Mouse (Mus musculus) lung, embryonic 16.5 days (tissue): ENCODE measurements around the gene Cfd. TPM values are rescaled to one million over a fixed set of nuclear protein-coding genes. Genes with fewer than 3 reads are reported as not detected.

ENCODE experiments used
- ATAC-seq: fragments of 200-750 bp; cut with Nextera tagmentation; 2 replicates; pipeline ENCODE4 v1.8.0; 2017; ENCODE audit warnings: low read depth, mild to moderate bottlenecking, moderate library complexity
- H3K27ac ChIP-seq: fragments of 300-500 bp; sonication (generic); 2 replicates; pipeline ENCODE4 v1.5.1; 2014; ENCODE audit warnings: mild to moderate bottlenecking, control low read depth, low read length
- H3K27me3 ChIP-seq: fragments of 300-500 bp; sonication (generic); 2 replicates; pipeline ENCODE4 v1.6.1; 2014; ENCODE audit warnings: low read depth, low read length, mixed read lengths; ENCODE audit not compliant: control insufficient read depth, insufficient read depth
- H3K36me3 ChIP-seq: fragments of 300-500 bp; sonication (generic); 2 replicates; pipeline ENCODE4 v1.6.1; 2014; ENCODE audit warnings: low read length; ENCODE audit not compliant: control insufficient read depth, insufficient read depth
- H3K4me1 ChIP-seq: fragments of 300-500 bp; sonication (generic); replicated peaks from 2 replicates; pipeline ENCODE4 v1.6.1; 2014; ENCODE audit warnings: low read length, mixed read lengths; ENCODE audit not compliant: control insufficient read depth, insufficient read depth
- H3K4me2 ChIP-seq: fragments of 300-500 bp; sonication (generic); 2 replicates; pipeline ENCODE4 v1.6.1; 2014; ENCODE audit warnings: low read depth, low read length, control low read depth
- H3K4me3 ChIP-seq: fragments of 300-500 bp; sonication (generic); 2 replicates; pipeline ENCODE4 v1.5.1; 2014; ENCODE audit warnings: mild to moderate bottlenecking, low read length, control low read depth
- H3K9ac ChIP-seq: fragments of 300-500 bp; sonication (generic); 2 replicates; pipeline ENCODE4 v1.6.1; 2014; ENCODE audit warnings: low read length, control low read depth
- H3K9me3 ChIP-seq: fragments of 300-500 bp; sonication (generic); 2 replicates; pipeline ENCODE4 v1.6.1; 2016; ENCODE audit warnings: low read length; ENCODE audit not compliant: control insufficient read depth
- WGBS: fragments of 180-500 bp; shearing (Covaris S2); extraction: QIAGEN DNeasy Blood & Tissue Kit; methylation state at CpG from one replicate; pipeline ENCODE4 v1.1.7; 2014; 5-methylcytosine and 5-hydroxymethylcytosine counted together
- polyA plus RNA-seq: library from polyadenylated mRNA; unstranded; fragments of >200 nt; fragmentation: Nextera tagmentation; extraction: Ambion mirVana; gene quantifications from 2 replicates; pipeline ENCODE4 v1.2.1, GENCODE M21; 2015

Gene Cfd
- polyA plus RNA-seq, 1 experiment from 2014 or later = not detected

GRCm38 (mm10) chr10:79853860-79854795, 36.5 kb upstream of the Cfd start, which contains the start of gene Ptbp1:
Gene Ptbp1 (plus strand): TSS chr10:79854427.
- ATAC-seq = peak; percentile 89
- Histone ChIP-seq H3K27me3 (no peaks in the 10 kb centered on the region), H3K4me3 (peak within 1 kb of the TSS; percentile 93), H3K4me2 (peak within 1 kb of the TSS; percentile 96), H3K27ac (peak within 1 kb of the TSS; percentile 100), H3K9me3 (no peaks in the 10 kb centered on the region), H3K36me3 (peaks cover 8% of the 10 kb centered on the region), H3K4me1 (peaks cover 47% of the 10 kb centered on the region), H3K9ac (peak within 1 kb of the TSS; percentile 99)
- WGBS = under 1% methylated on average over 74 of the region's 75 CpGs

- H3K4me1 ChIP-seq = peaks cover 47% of the 10 kb centered on the region
- 0% methylated on average over 83 of the region's 83 CpGs for WGBS
- peaks cover 16% of the 10 kb centered on the region for H3K36me3 ChIP-seq
- no peaks in the 10 kb centered on the region for H3K9me3 ChIP-seq
- peak overlapping the region; percentile 85 for H3K4me2 ChIP-seq
- H3K4me3 ChIP-seq = peak overlapping the region; percentile 93
- ATAC-seq = peak; percentile 12
- H3K9ac ChIP-seq = peak overlapping the region; percentile 99
- H3K27ac ChIP-seq = peak overlapping the region; percentile 100
- no peaks in the 10 kb centered on the region for H3K27me3 ChIP-seq
Measured at GRCm38 (mm10) chr10:79854801-79855541, 35.7 kb upstream of the Cfd start.

GRCm38 (mm10) chr10:79855558-79856184, 35.0 kb upstream of the Cfd start:
- peak overlapping the region; percentile 93 for H3K4me3 ChIP-seq
- H3K4me1 ChIP-seq = peaks cover 47% of the 10 kb centered on the region
- WGBS = 2% methylated on average over 10 of the region's 10 CpGs
- H3K27me3 ChIP-seq = no peaks in the 10 kb centered on the region
- peak overlapping the region; percentile 99 for H3K9ac ChIP-seq
- peak overlapping the region; percentile 85 for H3K4me2 ChIP-seq
- ATAC-seq = no peak
- peaks cover 23% of the 10 kb centered on the region for H3K36me3 ChIP-seq
- H3K27ac ChIP-seq = peak overlapping the region; percentile 100
- H3K9me3 ChIP-seq = no peaks in the 10 kb centered on the region

GRCm38 (mm10) chr10:79856280-79856679, 34.4 kb upstream of the Cfd start:
- Histone ChIP-seq H3K9me3 (no peaks in the 10 kb centered on the region), H3K9ac (peak overlapping the region; percentile 99), H3K36me3 (peaks cover 29% of the 10 kb centered on the region), H3K4me2 (peak overlapping the region; percentile 85), H3K4me3 (peak overlapping the region; percentile 93), H3K27ac (peak overlapping the region; percentile 100), H3K4me1 (peaks cover 45% of the 10 kb centered on the region), H3K27me3 (no peaks in the 10 kb centered on the region)
- 14% methylated on average over 6 of the region's 6 CpGs for WGBS
- ATAC-seq = no peak

- Histone ChIP-seq H3K27ac (peak overlapping the region; percentile 100), H3K27me3 (no peaks in the 10 kb centered on the region), H3K9ac (peak overlapping the region; percentile 99), H3K4me2 (peak overlapping the region; percentile 85), H3K9me3 (no peaks in the 10 kb centered on the region), H3K4me3 (peak overlapping the region; percentile 93), H3K4me1 (peaks cover 39% of the 10 kb centered on the region), H3K36me3 (peaks cover 35% of the 10 kb centered on the region)
- 8% methylated on average over 7 of the region's 7 CpGs for WGBS
- ATAC-seq = no peak
Measured at GRCm38 (mm10) chr10:79856704-79857451, 33.8 kb upstream of the Cfd start.

- Histone ChIP-seq H3K4me3 (peak overlapping the region; percentile 93), H3K36me3 (peaks cover 41% of the 10 kb centered on the region), H3K9ac (peak overlapping the region; percentile 99), H3K4me2 (peak overlapping the region; percentile 85), H3K27me3 (no peaks in the 10 kb centered on the region), H3K9me3 (no peaks in the 10 kb centered on the region), H3K4me1 (peaks cover 34% of the 10 kb centered on the region), H3K27ac (peak overlapping the region; percentile 100)
- no peak for ATAC-seq
- WGBS = 8% methylated on average over 4 of the region's 4 CpGs
Measured at GRCm38 (mm10) chr10:79857452-79857811, 33.2 kb upstream of the Cfd start.

- ATAC-seq = no peak
- Histone ChIP-seq H3K9ac (peak overlapping the region; percentile 99), H3K4me2 (peak overlapping the region; percentile 85), H3K27me3 (no peaks in the 10 kb centered on the region), H3K9me3 (no peaks in the 10 kb centered on the region), H3K4me1 (peaks cover 29% of the 10 kb centered on the region), H3K4me3 (peak overlapping the region; percentile 93), H3K36me3 (peaks cover 45% of the 10 kb centered on the region), H3K27ac (peak overlapping the region; percentile 100)
- 45% methylated on average over 2 of the region's 2 CpGs for WGBS
Measured at GRCm38 (mm10) chr10:79857894-79858293, 32.8 kb upstream of the Cfd start.

GRCm38 (mm10) chr10:79858416-79859074, 32.1 kb upstream of the Cfd start:
- no peaks in the 10 kb centered on the region for H3K27me3 ChIP-seq
- peak overlapping the region; percentile 100 for H3K27ac ChIP-seq
- peak overlapping the region; percentile 93 for H3K4me3 ChIP-seq
- peak; percentile 14 for ATAC-seq
- H3K9ac ChIP-seq = peak overlapping the region; percentile 99; the same call in 1 of the 2 replicates
- H3K9me3 ChIP-seq = no peaks in the 10 kb centered on the region
- H3K4me1 ChIP-seq = peaks cover 26% of the 10 kb centered on the region
- H3K36me3 ChIP-seq = peaks cover 51% of the 10 kb centered on the region
- WGBS = 34% methylated on average over 17 of the region's 17 CpGs
- H3K4me2 ChIP-seq = peak overlapping the region; percentile 85
